Mouse (Mus musculus): ENCODE results near the gene Rnf150.

DNA sequence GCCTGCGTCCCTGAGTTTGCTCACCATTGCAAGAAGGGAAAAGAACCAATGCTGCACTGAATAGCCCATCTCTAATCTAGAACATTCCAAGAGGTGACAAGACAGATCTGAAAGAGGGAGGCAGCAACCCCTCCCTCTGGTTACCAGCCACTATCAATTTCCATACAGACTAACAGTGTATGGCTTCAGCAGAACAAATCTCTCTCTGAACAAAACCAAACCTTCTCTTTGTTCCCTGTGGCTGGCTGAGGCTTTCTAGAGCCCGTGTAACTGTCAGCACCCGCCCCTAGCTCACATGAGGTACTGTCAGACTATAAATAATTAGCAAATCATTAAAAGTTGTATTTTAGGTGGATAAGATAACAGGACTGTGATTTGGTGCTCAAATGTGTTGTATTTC is 109.7 kb downstream of the Rnf150 start:
- TF ChIP-seq CTCF (IDR thresholded peaks at IDR 0.05 in 2 of 3, conservative IDR thresholded peaks at IDR 0.05 in 1 of 3; ENCODE audit: control insufficient read depth in 1 of 3, insufficient read depth in 1 of 3, low read depth in 2 of 3, low read length in 3 of 3, poor library complexity in 1 of 3, severe bottlenecking in 1 of 3) (no peak), MYC (IDR thresholded peaks at IDR 0.05; ENCODE audit: low read depth, low read length) (no peak), CHD1 (IDR thresholded peaks at IDR 0.05; ENCODE audit: low read depth, low read length) (no peak), ZNF384 (IDR thresholded peaks at IDR 0.05; ENCODE audit: low read depth, low read length) (no peak), ELF1 (IDR thresholded peaks at IDR 0.05; ENCODE audit: low read depth, low read length) (no peak), POLR2A (IDR thresholded peaks at IDR 0.05; ENCODE audit: control insufficient read depth in 1 of 2, insufficient read depth in 1 of 2, low read depth in 1 of 2, low read length in 2 of 2, poor library complexity in 1 of 2) (no peak), GATA1 (IDR thresholded peaks at IDR 0.05; ENCODE audit: low read depth, low read length) (no peak), TBP (IDR thresholded peaks at IDR 0.05; ENCODE audit: low read depth, low read length) (no peak), ZMIZ1 (IDR thresholded peaks at IDR 0.05; ENCODE audit: low read depth, low read length) (no peak), NRF1 (IDR thresholded peaks at IDR 0.05; ENCODE audit: insufficient read depth, low read depth, low read length, poor library complexity, severe bottlenecking) (no peak), HCFC1 (IDR thresholded peaks at IDR 0.05; ENCODE audit: low read depth, low read length) (no peak), E2F4 (IDR thresholded peaks at IDR 0.05; ENCODE audit: borderline replicate concordance, low read depth, low read length) (no peak), UBTF (IDR thresholded peaks at IDR 0.05; ENCODE audit: borderline replicate concordance, insufficient read depth, low read depth, low read length) (no peak)

Measured in MEL (cell line).